In genomic region chr11:101230991-101231871, GRCm38 (mm10) we compare ENCODE assay signal across 8 mouse cellular contexts. TPM values are rescaled to one million over a fixed set of nuclear protein-coding genes. Genes with fewer than 3 reads are reported as not detected.
DNase-seq lines count a peak whose midpoint lies in the region.

No protein-coding gene starts in this region.

- 11% methylated on average over 18 of the region's 18 CpGs for WGBS in forebrain, embryonic 10.5 days
- 9% methylated on average over 17 of the region's 18 CpGs for WGBS in macrophage (ENCODE audit: missing documents)

- intact Hi-C loops in heart, postnatal 10 days (cut with DNase I): loop anchor here (2.0 kb wide), 1 partner anchor 16 kb away; the partner anchor contains the start of gene Ramp2

- H3K36me3 ChIP-seq in forebrain, embryonic 10.5 days (replicated peaks): no peaks in the 10 kb centered on the region
- H3K36me3 ChIP-seq in macrophage (ENCODE audit: inconsistent target): no peaks in the 10 kb centered on the region

- peak overlapping the region; percentile 0 for H3K4me3 ChIP-seq in forebrain, embryonic 10.5 days
- peak overlapping the region; percentile 47 for H3K4me3 ChIP-seq in macrophage (ENCODE audit: inconsistent target)

- no peaks in the 10 kb centered on the region for H3K9me3 ChIP-seq in forebrain, embryonic 10.5 days

- no peaks in the 10 kb centered on the region for H3K27me3 ChIP-seq in forebrain, embryonic 10.5 days (ENCODE audit: poor library complexity, severe bottlenecking)

- DNase-seq in retina, postnatal 1 day: peak; percentile 40
- no peak for DNase-seq in retina, embryonic 14.5 days (ENCODE audit: low spot score)
- no peak for DNase-seq in forebrain, embryonic 10.5 days (ENCODE audit: extremely low spot score, low spot score)
- peak; percentile 84 to 85 for DNase-seq in heart, postnatal 10 days
- peak; percentile 67 to 91 for DNase-seq in kidney, postnatal 25 days
- peak; percentile 65 for DNase-seq in testis, postnatal 14 days (ENCODE audit: low spot score)
- no peak for DNase-seq in left cerebral cortex, adult 9 months (ENCODE audit: low spot score in 2 of 2)

- peak overlapping the region; percentile 79 for H3K27ac ChIP-seq in forebrain, embryonic 10.5 days
- H3K27ac ChIP-seq in macrophage: peak overlapping the region; percentile 74

- no peaks in the 10 kb centered on the region for H3K79me2 ChIP-seq in macrophage (ENCODE audit: inconsistent target)

- H3K4me1 ChIP-seq in forebrain, embryonic 10.5 days: peaks cover 39% of the 10 kb centered on the region

RNA-seq across cellular contexts. Expression of gene Ezh1, which starts 5.0 kb away (rescaled TPM):
- polyA plus RNA-seq in forebrain, embryonic 10.5 days (2016; fragmentation: Nextera tagmentation; extraction: Ambion mirVana): 9.9 and 10.2 TPM in 2 replicates
- total RNA-seq in heart, postnatal 10 days (2021): 10 to 100 TPM; 20.5 to 22.5 TPM
- 100 to 1,000 TPM in 12 of 26 experiments, 10 to 100 TPM in 14; 24.4 to 183 (median 95.3) TPM for total RNA-seq in macrophage (2018; cell fraction: chromatin; rRNA removed)
- total RNA-seq in macrophage (2018; cell fraction: cytosol; rRNA removed): 10 to 100 TPM; 26.2 to 43.2 (median 37.0) TPM
- 100 to 1,000 TPM in 5 of 26 experiments, 10 to 100 TPM in 21; 22.3 to 141 (median 64.5) TPM for total RNA-seq in macrophage (2018; cell fraction: nucleus; rRNA removed)
- polyA plus RNA-seq in macrophage (2018): 19.6 to 40.4 TPM (median 38.1 TPM) in 3 replicates

RNA-seq across cellular contexts. Expression of gene Ramp2, which starts 14.6 kb away (rescaled TPM):
- 54.8 and 57.3 TPM in 2 replicates for polyA plus RNA-seq in forebrain, embryonic 10.5 days (2016; fragmentation: Nextera tagmentation; extraction: Ambion mirVana)
- 100 to 1,000 TPM; 146 to 180 TPM for total RNA-seq in heart, postnatal 10 days (2021)
- total RNA-seq in macrophage (2018; cell fraction: chromatin; rRNA removed): under 1 TPM in 3 of 26 experiments, not detected in 23; 0.54 to 0.80 (median 0.60) TPM
- total RNA-seq in macrophage (2018; cell fraction: cytosol; rRNA removed): under 1 TPM in 12 of 26 experiments, not detected in 14; 0.19 to 0.44 (median 0.32) TPM
- total RNA-seq in macrophage (2018; cell fraction: nucleus; rRNA removed): not detected
- polyA plus RNA-seq in macrophage (2018): 0.36 TPM in 1 of 3 replicates, not detected in the others

RNA-seq across cellular contexts. Expression of gene Vps25, which starts 22.3 kb away (rescaled TPM):
- 128 and 129 TPM in 2 replicates for polyA plus RNA-seq in forebrain, embryonic 10.5 days (2016; fragmentation: Nextera tagmentation; extraction: Ambion mirVana)
- 100 to 1,000 TPM in 1 of 2 experiments, 10 to 100 TPM in 1; 97.5 to 111 TPM for total RNA-seq in heart, postnatal 10 days (2021)
- 10 to 100 TPM in 25 of 26 experiments, 1 to 10 TPM in 1; 9.8 to 44.0 (median 19.6) TPM for total RNA-seq in macrophage (2018; cell fraction: chromatin; rRNA removed)
- total RNA-seq in macrophage (2018; cell fraction: cytosol; rRNA removed): 100 to 1,000 TPM in 12 of 26 experiments, 10 to 100 TPM in 14; 68.0 to 116 (median 98.2) TPM
- total RNA-seq in macrophage (2018; cell fraction: nucleus; rRNA removed): 10 to 100 TPM; 16.4 to 74.0 (median 35.8) TPM
- 90.9 to 128 TPM (median 115 TPM) in 3 replicates for polyA plus RNA-seq in macrophage (2018)

RNA-seq across cellular contexts. Expression of gene Wnk4, which starts 29.1 kb away (rescaled TPM):
- 5.4 and 6.4 TPM in 2 replicates for polyA plus RNA-seq in forebrain, embryonic 10.5 days (2016; fragmentation: Nextera tagmentation; extraction: Ambion mirVana)
- 1 to 10 TPM; 5.7 to 7.6 TPM for total RNA-seq in heart, postnatal 10 days (2021)
- 1 to 10 TPM in 4 of 26 experiments, under 1 TPM in 11, not detected in 11; 0.20 to 2.9 (median 0.31) TPM for total RNA-seq in macrophage (2018; cell fraction: chromatin; rRNA removed)
- total RNA-seq in macrophage (2018; cell fraction: cytosol; rRNA removed): under 1 TPM in 1 of 26 experiments, not detected in 25; 0.18 TPM
- total RNA-seq in macrophage (2018; cell fraction: nucleus; rRNA removed): under 1 TPM in 9 of 26 experiments, not detected in 17; 0.12 to 0.85 (median 0.20) TPM
- not detected in 3 replicates for polyA plus RNA-seq in macrophage (2018)

RNA-seq across cellular contexts. Expression of gene Cntd1, which starts 47.6 kb away (rescaled TPM):
- 0.77 and 1.0 TPM in 2 replicates for polyA plus RNA-seq in forebrain, embryonic 10.5 days (2016; fragmentation: Nextera tagmentation; extraction: Ambion mirVana)
- under 1 TPM; 0.14 to 0.57 TPM for total RNA-seq in heart, postnatal 10 days (2021)
- under 1 TPM in 10 of 26 experiments, not detected in 16; 0.25 to 0.94 (median 0.46) TPM for total RNA-seq in macrophage (2018; cell fraction: chromatin; rRNA removed)
- under 1 TPM in 22 of 26 experiments, not detected in 4; 0.05 to 0.22 (median 0.11) TPM for total RNA-seq in macrophage (2018; cell fraction: cytosol; rRNA removed)
- 1 to 10 TPM in 2 of 26 experiments, under 1 TPM in 7, not detected in 17; 0.24 to 1.7 (median 0.41) TPM for total RNA-seq in macrophage (2018; cell fraction: nucleus; rRNA removed)
- 0.17 to 0.29 TPM in 2 of 3 replicates, not detected in the other for polyA plus RNA-seq in macrophage (2018)

Comparison
In these comparisons a context has a peak if more than half of its experiments do, and no peak if none do; other contexts are left out.
1. DNase-seq: peak in retina, postnatal 1 day (single experiment), heart, postnatal 10 days (2 of 2), kidney, postnatal 25 days (2 of 2) and testis, postnatal 14 days (single experiment); none in retina, embryonic 14.5 days (single experiment), forebrain, embryonic 10.5 days (single experiment) and left cerebral cortex, adult 9 months (0 of 2).
2. RNA of gene Ramp2, which starts 14.6 kb away (polyA plus RNA-seq): 54.8 to 57.3 TPM in forebrain, embryonic 10.5 days; 0.36 TPM in macrophage; every median in the first group is over 10 times any median in the second.